Mouse (Mus musculus) stomach, postnatal 0 days (tissue): ENCODE results near the gene Fbxw9. TPM values are rescaled to one million over a fixed set of nuclear protein-coding genes. Genes with fewer than 3 reads are reported as not detected.

Experiments used
- ATAC-seq: fragments of 200-750 bp; cut with Nextera tagmentation; 2 replicates; pipeline ENCODE4 v1.8.0; 2017; ENCODE audit not compliant: low FRiP score, low TSS enrichment
- DNase-seq: peaks from one replicate; pipeline ENCODE4 v3.0.0-alpha.2; 2016; ENCODE audit warnings: low spot score
- H3K27ac ChIP-seq: fragments of 300-500 bp; sonication (generic); replicated peaks from 2 replicates; pipeline ENCODE4 v1.5.1; 2014; ENCODE audit warnings: mild to moderate bottlenecking, control low read depth
- H3K27me3 ChIP-seq: fragments of 300-500 bp; sonication (generic); 2 replicates; pipeline ENCODE4 v1.6.1; 2014; ENCODE audit warnings: low read length; ENCODE audit not compliant: control insufficient read depth, insufficient read depth
- H3K36me3 ChIP-seq: fragments of 300-500 bp; sonication (generic); 2 replicates; pipeline ENCODE4 v1.6.1; 2014; ENCODE audit warnings: low read length, mixed read lengths; ENCODE audit not compliant: control insufficient read depth, insufficient read depth
- H3K4me1 ChIP-seq: fragments of 300-500 bp; sonication (generic); replicated peaks from 2 replicates; pipeline ENCODE4 v1.6.1; 2014; ENCODE audit warnings: antibody characterized with exemption; ENCODE audit not compliant: control insufficient read depth, insufficient read depth
- H3K4me2 ChIP-seq: fragments of 300-500 bp; sonication (generic); replicated peaks from 2 replicates; pipeline ENCODE4 v1.6.1; 2014; ENCODE audit warnings: low read depth, mild to moderate bottlenecking, control low read depth, moderate library complexity
- H3K4me3 ChIP-seq: fragments of 300-500 bp; sonication (generic); 2 replicates; pipeline ENCODE4 v1.5.1; 2014; ENCODE audit warnings: low read depth, low read length, control low read depth
- H3K9ac ChIP-seq: fragments of 300-500 bp; sonication (generic); 2 replicates; pipeline ENCODE4 v1.6.1; 2014; ENCODE audit warnings: mild to moderate bottlenecking, low read length, control low read depth, mixed read lengths
- H3K9me3 ChIP-seq: fragments of 300-500 bp; sonication (generic); 2 replicates; pipeline ENCODE4 v1.6.1; 2016; ENCODE audit warnings: low read length; ENCODE audit not compliant: control insufficient read depth
- CTCF ChIP-seq: IDR thresholded peaks from 2 replicates; pipeline ENCODE4 v1.5.1; 2016; ENCODE audit warnings: antibody characterized with exemption, low read depth, mild to moderate bottlenecking, moderate library complexity
- EP300 ChIP-seq: optimal IDR thresholded peaks from 2 replicates; pipeline ENCODE3; 2016; ENCODE audit warnings: antibody characterized with exemption
- WGBS: fragments of 180-500 bp; shearing (Covaris S2); extraction: QIAGEN DNeasy Blood & Tissue Kit; methylation state at CpG from one replicate; pipeline ENCODE4 v1.1.7; 2014; 5-methylcytosine and 5-hydroxymethylcytosine counted together
- polyA plus RNA-seq: library from polyadenylated mRNA; unstranded; fragments of >200 nt; fragmentation: Nextera tagmentation; extraction: Ambion mirVana; gene quantifications from 2 replicates; pipeline ENCODE4 v1.2.1, GENCODE M21; 2015

Gene Fbxw9
- polyA plus RNA-seq, 1 experiment from 2014 or later = 25.7 TPM

GRCm38 (mm10) chr8:85017209-85017608 is 42.6 kb upstream of the Fbxw9 start:
- no peak overlapping the region for H3K4me3 ChIP-seq
- no peaks in the 10 kb centered on the region for H3K9me3 ChIP-seq
- DNase-seq (no peak), ATAC-seq (no peak)
- H3K27me3 ChIP-seq = no peaks in the 10 kb centered on the region
- peaks cover 27% of the 10 kb centered on the region for H3K36me3 ChIP-seq
- H3K27ac ChIP-seq = peak overlapping the region; percentile 78
- TF ChIP-seq EP300 (no peak), CTCF (peak; percentile 40)
- no peak overlapping the region for H3K4me2 ChIP-seq
- WGBS = 31% methylated on average over 5 of the region's 5 CpGs
- 0 out of 2 replicates have a peak overlapping the region, but pooled peaks have one; percentile 18 for H3K9ac ChIP-seq
- no peaks in the 10 kb centered on the region for H3K4me1 ChIP-seq

- no peaks in the 10 kb centered on the region for H3K27me3 ChIP-seq
- 92% methylated on average over 3 of the region's 3 CpGs for WGBS
- H3K27ac ChIP-seq = no peak overlapping the region
- 0 out of 2 replicates have a peak, but pooled peaks cover 3% of the 10 kb centered on the region for H3K4me1 ChIP-seq
- no peaks in the 10 kb centered on the region for H3K9me3 ChIP-seq
- no peak overlapping the region for H3K4me2 ChIP-seq
- TF ChIP-seq CTCF = peak; percentile 28
- no peak for TF ChIP-seq EP300
- H3K4me3 ChIP-seq = no peak overlapping the region
- peaks cover 27% of the 10 kb centered on the region for H3K36me3 ChIP-seq
- ATAC-seq = no peak
- H3K9ac ChIP-seq = no peak overlapping the region
- no peak for DNase-seq
These were observed 38.3 kb upstream of the Fbxw9 start for GRCm38 (mm10) chr8:85021514-85022055.

GRCm38 (mm10) chr8:85023846-85024245 is 36.0 kb upstream of the Fbxw9 start:
- Histone ChIP-seq H3K9ac (no peak overlapping the region), H3K27me3 (no peaks in the 10 kb centered on the region), H3K4me2 (peak overlapping the region; percentile 91; the same call in 1 of the 2 replicates), H3K27ac (no peak overlapping the region), H3K9me3 (no peaks in the 10 kb centered on the region), H3K36me3 (peaks cover 17% of the 10 kb centered on the region), H3K4me1 (peaks cover 3% of the 10 kb centered on the region; the same call in 1 of the 2 replicates), H3K4me3 (no peak overlapping the region)
- DNase-seq = no peak
- no peak for ATAC-seq
- TF ChIP-seq CTCF = no peak
- no peak for TF ChIP-seq EP300
- WGBS = 90% methylated on average over 3 of the region's 3 CpGs

- Histone ChIP-seq H3K27me3 (no peaks in the 10 kb centered on the region), H3K4me1 (peaks cover 3% of the 10 kb centered on the region; the same call in 1 of the 2 replicates), H3K36me3 (peaks cover 12% of the 10 kb centered on the region), H3K4me3 (peak within 1 kb of the TSS; percentile 79), H3K27ac (peak within 1 kb of the TSS; percentile 95), H3K9me3 (no peaks in the 10 kb centered on the region), H3K4me2 (peak within 1 kb of the TSS; percentile 91), H3K9ac (peak within 1 kb of the TSS; percentile 81)
- WGBS = 3% methylated on average over 30 of the region's 30 CpGs
- no peak for TF ChIP-seq CTCF
- no peak for TF ChIP-seq EP300
- ATAC-seq (peak; percentile 92), DNase-seq (peak; percentile 85)
These were observed 34.5 kb upstream of the Fbxw9 start, which contains the start of gene Asna1 for GRCm38 (mm10) chr8:85025098-85025932. Asna1 (minus strand) TSS chr8:85025281.

- under 1% methylated on average over 65 of the region's 75 CpGs for WGBS
- H3K4me3 ChIP-seq = peak within 1 kb of the TSS; percentile 99
- H3K27ac ChIP-seq = peak within 1 kb of the TSS; percentile 95
- no peaks in the 10 kb centered on the region for H3K27me3 ChIP-seq
- TF ChIP-seq CTCF (no peak), EP300 (no peak)
- no peaks in the 10 kb centered on the region for H3K9me3 ChIP-seq
- peaks cover 14% of the 10 kb centered on the region for H3K36me3 ChIP-seq
- H3K4me1 ChIP-seq = peaks cover 3% of the 10 kb centered on the region; the same call in 1 of the 2 replicates
- peak within 1 kb of the TSS; percentile 99 for H3K9ac ChIP-seq
- peak; percentile 96 for DNase-seq
- peak within 1 kb of the TSS; percentile 91 for H3K4me2 ChIP-seq
- ATAC-seq = peak; percentile 83
These were observed 33.0 kb upstream of the Fbxw9 start, which contains the start of gene Trir for GRCm38 (mm10) chr8:85026670-85027515. Trir (plus strand) TSS chr8:85026823.
